In the genomic region with DNA sequence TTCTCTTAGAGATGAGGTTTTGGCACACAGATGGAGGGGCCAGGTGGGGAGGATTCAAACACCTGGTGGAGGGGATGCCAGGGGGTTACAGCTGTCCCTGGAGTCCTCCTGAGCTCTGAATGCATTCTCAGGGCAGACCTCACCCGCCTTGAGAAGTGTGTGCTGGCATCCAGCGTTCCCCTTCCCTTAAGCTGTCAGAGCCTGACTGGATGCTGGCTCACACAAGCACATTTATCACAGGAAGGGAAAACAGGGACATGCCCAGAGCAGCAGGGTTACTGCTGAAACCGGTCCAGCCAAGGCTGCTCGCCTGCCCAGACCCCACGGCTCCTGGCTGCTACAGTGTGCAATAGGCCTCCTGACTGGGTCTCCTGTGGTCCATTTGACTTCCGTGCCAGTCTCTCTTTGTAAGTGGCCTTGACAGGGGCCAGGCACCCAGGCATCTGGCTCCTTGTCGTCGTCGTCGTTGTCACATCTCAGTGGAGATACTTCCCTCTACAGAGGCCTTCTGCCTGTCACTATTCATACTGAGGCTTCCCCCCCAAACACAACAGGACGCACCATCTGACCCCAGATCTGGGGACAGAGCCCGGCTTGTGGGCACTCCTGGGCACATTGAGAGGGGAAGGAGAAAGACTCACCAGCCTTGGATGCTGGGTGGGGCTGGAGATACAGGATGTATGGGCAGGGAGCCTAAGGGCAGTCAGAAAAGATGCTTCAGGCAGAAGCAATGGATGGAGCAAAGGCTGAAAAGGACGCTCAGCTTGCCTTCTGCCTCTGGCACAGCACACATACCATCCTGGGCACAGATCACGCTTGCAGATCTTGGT, we compare ENCODE assay signal across 8 mouse cellular contexts. TPM values are rescaled to one million over a fixed set of nuclear protein-coding genes. Genes with fewer than 3 reads are reported as not detected.
DNase-seq lines count a peak whose midpoint lies in the region; ATAC-seq and TF ChIP-seq lines count a peak whose summit lies in the region.

No protein-coding gene starts in this region.

- H3K4me3 ChIP-seq in lung, embryonic 14.5 days (ENCODE audit: low read depth, low read length) = 0 out of 2 replicates have a peak overlapping the region, but pooled peaks have one; percentile 5
- no peak overlapping the region for H3K4me3 ChIP-seq in forebrain, embryonic 12.5 days (replicated peaks)
- 0 out of 2 replicates have a peak overlapping the region, but pooled peaks have one; percentile 27 for H3K4me3 ChIP-seq in limb, embryonic 10.5 days
- H3K4me3 ChIP-seq in midbrain, embryonic 15.5 days = no peak overlapping the region

- ATAC-seq in lung, embryonic 14.5 days (ENCODE audit: insufficient read depth) = 0 out of 2 replicates have a peak, but pooled peaks have one; percentile 21
- no peak; the same call in 1 of the 2 replicates for ATAC-seq in forebrain, embryonic 12.5 days (ENCODE audit: low FRiP score)
- peak; percentile 65 for ATAC-seq in midbrain, embryonic 15.5 days (replicated peaks)

- peak overlapping the region; percentile 48 for H3K4me2 ChIP-seq in lung, embryonic 14.5 days
- peak overlapping the region; percentile 37; the same call in 1 of the 2 replicates for H3K4me2 ChIP-seq in forebrain, embryonic 12.5 days
- peak overlapping the region; percentile 36 for H3K4me2 ChIP-seq in midbrain, embryonic 15.5 days

- no peak for TF ChIP-seq CTCF in lung, embryonic 14.5 days (IDR thresholded peaks at IDR 0.05; ENCODE audit: low read depth)

- DNase-seq in lung, embryonic 14.5 days = peak; percentile 26
- DNase-seq in lung, postnatal 14 days = no peak
- no peak for DNase-seq in limb, embryonic 10.5 days (ENCODE audit: low spot score)
- no peak for DNase-seq in ovary, postnatal 14 days (ENCODE audit: low spot score)
- DNase-seq in testis, postnatal 10 days (ENCODE audit: low spot score) = no peak
- no peak for DNase-seq in urinary bladder, postnatal 25 days (ENCODE audit: low spot score)

- no peaks in the 10 kb centered on the region for H3K36me3 ChIP-seq in lung, embryonic 14.5 days (ENCODE audit: insufficient read depth)
- H3K36me3 ChIP-seq in forebrain, embryonic 12.5 days (replicated peaks) = no peaks in the 10 kb centered on the region
- no peaks in the 10 kb centered on the region for H3K36me3 ChIP-seq in limb, embryonic 10.5 days
- H3K36me3 ChIP-seq in midbrain, embryonic 15.5 days (replicated peaks) = no peaks in the 10 kb centered on the region

- no peak overlapping the region for H3K9ac ChIP-seq in lung, embryonic 14.5 days
- peak overlapping the region; percentile 25; the same call in 1 of the 2 replicates for H3K9ac ChIP-seq in forebrain, embryonic 12.5 days
- no peak overlapping the region; the same call in 1 of the 2 replicates for H3K9ac ChIP-seq in midbrain, embryonic 15.5 days

- peaks cover 12% of the 10 kb centered on the region; the same call in 1 of the 2 replicates for H3K27me3 ChIP-seq in lung, embryonic 14.5 days (ENCODE audit: insufficient read depth, low read length)
- peaks cover 64% of the 10 kb centered on the region for H3K27me3 ChIP-seq in forebrain, embryonic 12.5 days
- H3K27me3 ChIP-seq in limb, embryonic 10.5 days (ENCODE audit: low read depth, poor library complexity, severe bottlenecking) = peaks cover 79% of the 10 kb centered on the region
- H3K27me3 ChIP-seq in midbrain, embryonic 15.5 days (replicated peaks) = no peaks in the 10 kb centered on the region

- H3K27ac ChIP-seq in lung, embryonic 14.5 days (ENCODE audit: low read depth) = no peak overlapping the region
- peak overlapping the region; percentile 76 for H3K27ac ChIP-seq in forebrain, embryonic 12.5 days
- H3K27ac ChIP-seq in limb, embryonic 10.5 days = no peak overlapping the region
- peak overlapping the region; percentile 85 for H3K27ac ChIP-seq in midbrain, embryonic 15.5 days

- H3K9me3 ChIP-seq in lung, embryonic 14.5 days (ENCODE audit: low read depth, low read length) = no peaks in the 10 kb centered on the region
- H3K9me3 ChIP-seq in forebrain, embryonic 12.5 days = no peaks in the 10 kb centered on the region
- H3K9me3 ChIP-seq in limb, embryonic 10.5 days (replicated peaks) = no peaks in the 10 kb centered on the region
- H3K9me3 ChIP-seq in midbrain, embryonic 15.5 days = no peaks in the 10 kb centered on the region

- H3K4me1 ChIP-seq in lung, embryonic 14.5 days (ENCODE audit: insufficient read depth) = no peaks in the 10 kb centered on the region
- H3K4me1 ChIP-seq in forebrain, embryonic 12.5 days = peaks cover 22% of the 10 kb centered on the region
- H3K4me1 ChIP-seq in limb, embryonic 10.5 days = peaks cover 35% of the 10 kb centered on the region
- peaks cover 28% of the 10 kb centered on the region for H3K4me1 ChIP-seq in midbrain, embryonic 15.5 days

- WGBS in lung, embryonic 14.5 days = 47% methylated on average over 14 of the region's 14 CpGs
- 75% methylated on average over 14 of the region's 14 CpGs for WGBS in forebrain, embryonic 12.5 days
- WGBS in limb, embryonic 10.5 days = 63% methylated on average over 14 of the region's 14 CpGs
- 39% methylated on average over 14 of the region's 14 CpGs for WGBS in midbrain, embryonic 15.5 days

RNA-seq across cellular contexts. Expression of a gene that starts 22.1 kb away (rescaled TPM):
- 4.7 and 5.7 TPM in 2 replicates for polyA plus RNA-seq in lung, embryonic 14.5 days (2014; fragmentation: Nextera tagmentation; extraction: Ambion mirVana)
- polyA plus RNA-seq in forebrain, embryonic 12.5 days (2016; fragmentation: Nextera tagmentation; extraction: Ambion mirVana) = 12.2 and 12.4 TPM in 2 replicates
- 2.0 and 2.8 TPM in 2 replicates for polyA plus RNA-seq in limb, embryonic 10.5 days (2016; fragmentation: Nextera tagmentation; extraction: Ambion mirVana)
- polyA plus RNA-seq in midbrain, embryonic 15.5 days (2015; fragmentation: Nextera tagmentation; extraction: Ambion mirVana) = 20.2 and 21.4 TPM in 2 replicates

RNA-seq across cellular contexts. Expression of a gene that starts 54.3 kb away (rescaled TPM):
- polyA plus RNA-seq in lung, embryonic 14.5 days (2014; fragmentation: Nextera tagmentation; extraction: Ambion mirVana) = 14.8 and 17.7 TPM in 2 replicates
- 16.1 and 17.3 TPM in 2 replicates for polyA plus RNA-seq in forebrain, embryonic 12.5 days (2016; fragmentation: Nextera tagmentation; extraction: Ambion mirVana)
- polyA plus RNA-seq in limb, embryonic 10.5 days (2016; fragmentation: Nextera tagmentation; extraction: Ambion mirVana) = 18.6 and 19.2 TPM in 2 replicates
- 16.4 and 18.3 TPM in 2 replicates for polyA plus RNA-seq in midbrain, embryonic 15.5 days (2015; fragmentation: Nextera tagmentation; extraction: Ambion mirVana)

Comparison
In these comparisons a context has a peak if more than half of its experiments do, and no peak if none do; other contexts are left out.
1. H3K27ac ChIP-seq: peak in forebrain, embryonic 12.5 days (single experiment) and midbrain, embryonic 15.5 days (single experiment); none in lung, embryonic 14.5 days (single experiment) and limb, embryonic 10.5 days (single experiment).
2. H3K4me3 ChIP-seq: peak in lung, embryonic 14.5 days (single experiment) and limb, embryonic 10.5 days (single experiment); none in forebrain, embryonic 12.5 days (single experiment) and midbrain, embryonic 15.5 days (single experiment).
3. Peak in every context shown above with its lines, with median percentiles within 50 percentile points of each other: H3K4me2 ChIP-seq.